Comparison of ENCODE assay signal across 18 mouse cellular contexts in the genomic region with DNA sequence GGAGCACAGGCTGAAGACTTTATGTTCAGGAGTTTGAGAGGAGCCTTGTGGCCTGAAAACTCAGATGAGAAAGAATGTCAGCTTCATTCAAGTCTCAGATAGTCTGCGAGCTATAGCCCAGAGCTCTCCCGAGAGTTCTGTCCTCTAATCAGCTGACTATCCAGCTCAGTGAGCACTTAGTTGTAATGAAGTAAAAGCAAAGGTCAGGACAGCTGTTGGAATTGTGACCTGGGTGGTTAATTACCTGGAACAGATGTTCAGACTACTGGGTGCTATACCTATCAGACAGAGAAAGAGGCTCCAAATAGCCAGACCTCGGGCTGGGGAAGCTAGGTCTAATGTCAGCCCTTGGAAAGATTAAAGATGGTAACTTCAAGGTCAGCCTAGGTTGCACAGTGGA. TPM values are rescaled to one million over a fixed set of nuclear protein-coding genes. Genes with fewer than 3 reads are reported as not detected.
DNase-seq lines count a peak whose midpoint lies in the region; ATAC-seq and TF ChIP-seq lines count a peak whose summit lies in the region.
"Had no signal": no experiment of that assay in that cellular context is flagged by ENCODE, and none has a peak within 500 bp of the region (broad histone marks: within the 10 kb centered on the region; RNA-seq: fewer than 3 reads in every experiment).

No protein-coding gene starts in this region.

- intact Hi-C loops in heart, adult 2 months (cut with DNase I) = no loop called here
- intact Hi-C loops in heart, postnatal 25 days (cut with DNase I) = no loop called here

- TF ChIP-seq POLR2A in heart, adult 2 months (IDR thresholded peaks at IDR 0.05; ENCODE audit: insufficient read depth, low read depth, low read length) = no peak
- TF ChIP-seq POLR2A in MEL (IDR thresholded peaks at IDR 0.05; ENCODE audit: control insufficient read depth in 1 of 2, insufficient read depth in 1 of 2, low read depth in 1 of 2, low read length in 2 of 2, poor library complexity in 1 of 2) = no peak
- no peak for TF ChIP-seq POLR2A in lung, adult 2 months (IDR thresholded peaks at IDR 0.05; ENCODE audit: borderline replicate concordance, extremely low read depth, low read depth, low read length)

- no peak overlapping the region for H3K4me2 ChIP-seq in kidney, embryonic 14.5 days (replicated peaks; ENCODE audit: low read depth, low read length)
- no peak overlapping the region for H3K4me2 ChIP-seq in kidney, postnatal 0 days (ENCODE audit: low read length)
- H3K4me2 ChIP-seq: embryonic facial prominence, embryonic 13.5 days; hindbrain, embryonic 15.5 days; limb, embryonic 15.5 days; midbrain, embryonic 13.5 days had no signal

- 44% methylated on average over 3 of the region's 3 CpGs for WGBS in heart, adult 2 months
- WGBS in kidney, embryonic 14.5 days = 33% methylated on average over 3 of the region's 3 CpGs
- WGBS in kidney, postnatal 0 days = 28% methylated on average over 3 of the region's 3 CpGs
- WGBS in lung, adult 2 months = 71% methylated on average over 3 of the region's 3 CpGs

- no peak for TF ChIP-seq EP300 in heart, adult 2 months (IDR thresholded peaks at IDR 0.05; ENCODE audit: insufficient read depth, low read depth, low read length)
- TF ChIP-seq EP300 in MEL (IDR thresholded peaks at IDR 0.05; ENCODE audit: low read depth in 1 of 2, low read length in 2 of 2) = no peak

- H3K9me3 ChIP-seq in kidney, embryonic 14.5 days (ENCODE audit: control insufficient read depth, low read length) = no peaks in the 10 kb centered on the region
- no peaks in the 10 kb centered on the region for H3K9me3 ChIP-seq in MEL (replicated peaks; ENCODE audit: insufficient read depth, low read length)
- H3K9me3 ChIP-seq in kidney, postnatal 0 days (replicated peaks; ENCODE audit: low read length) = no peaks in the 10 kb centered on the region
- H3K9me3 ChIP-seq: embryonic facial prominence, embryonic 13.5 days; hindbrain, embryonic 15.5 days; limb, embryonic 15.5 days; midbrain, embryonic 13.5 days had no signal

- H3K27ac ChIP-seq in heart, adult 2 months = peak overlapping the region; percentile 97
- no peak overlapping the region for H3K27ac ChIP-seq in kidney, embryonic 14.5 days (ENCODE audit: low read depth, low read length)
- no peak overlapping the region for H3K27ac ChIP-seq in MEL (ENCODE audit: control insufficient read depth, low read depth, low read length)
- H3K27ac ChIP-seq in kidney, postnatal 0 days = no peak overlapping the region
- H3K27ac ChIP-seq: embryonic facial prominence, embryonic 13.5 days; hindbrain, embryonic 15.5 days; limb, embryonic 15.5 days; midbrain, embryonic 13.5 days had no signal

- ATAC-seq in kidney, embryonic 14.5 days (ENCODE audit: low FRiP score, low TSS enrichment) = no peak
- ATAC-seq in kidney, postnatal 0 days (replicated peaks; ENCODE audit: low FRiP score, low read depth) = peak; percentile 36; the same call in 1 of the 2 replicates
- ATAC-seq: liver, postnatal 0 days; midbrain, embryonic 13.5 days; Patski had no signal

- no peak overlapping the region for H3K9ac ChIP-seq in heart, adult 2 months (ENCODE audit: low read depth, low read length)
- H3K9ac ChIP-seq in kidney, embryonic 14.5 days (ENCODE audit: low read depth, low read length) = no peak overlapping the region
- H3K9ac ChIP-seq in MEL (ENCODE audit: control insufficient read depth, low read depth, low read length, poor library complexity, severe bottlenecking) = no peak overlapping the region
- no peak overlapping the region for H3K9ac ChIP-seq in kidney, postnatal 0 days (ENCODE audit: low read depth, low read length)
- H3K9ac ChIP-seq: embryonic facial prominence, embryonic 13.5 days; hindbrain, embryonic 15.5 days; limb, embryonic 15.5 days; liver, postnatal 0 days; midbrain, embryonic 13.5 days had no signal

- no peak for DNase-seq in heart, adult 2 months
- no peak for DNase-seq in heart, postnatal 25 days (ENCODE audit: low spot score)
- peak; percentile 73 for DNase-seq in kidney, adult 11 months
- DNase-seq in MEL (ENCODE audit: low read depth, low spot score) = peak; percentile 13
- DNase-seq in kidney, postnatal 0 days (ENCODE audit: low spot score) = peak; percentile 31
- DNase-seq in lung, adult 2 months = no peak
- DNase-seq in cerebellum, postnatal 4 days (ENCODE audit: low spot score in 2 of 2) = no peak
- DNase-seq: cerebellum, adult 11-12 months; liver, postnatal 0 days; lung, postnatal 4 days; thymus, adult 18-20 months had no signal

- TF ChIP-seq CTCF in heart, adult 2 months (IDR thresholded peaks at IDR 0.05) = no peak
- no peak for TF ChIP-seq CTCF in MEL (IDR thresholded peaks at IDR 0.05 in 2 of 3, conservative IDR thresholded peaks at IDR 0.05 in 1 of 3; ENCODE audit: control insufficient read depth in 1 of 3, insufficient read depth in 1 of 3, low read depth in 2 of 3, low read length in 3 of 3, poor library complexity in 1 of 3, severe bottlenecking in 1 of 3)
- no peak for TF ChIP-seq CTCF in kidney, postnatal 0 days (IDR thresholded peaks at IDR 0.05; ENCODE audit: low read depth)
- no peak for TF ChIP-seq CTCF in lung, adult 2 months (IDR thresholded peaks at IDR 0.05; ENCODE audit: insufficient read depth, low read length)

- no peaks in the 10 kb centered on the region for H3K27me3 ChIP-seq in heart, adult 2 months (ENCODE audit: control insufficient read depth, insufficient read depth, low read length)
- H3K27me3 ChIP-seq in kidney, embryonic 14.5 days (ENCODE audit: control insufficient read depth, insufficient read depth, low read length) = no peaks in the 10 kb centered on the region
- H3K27me3 ChIP-seq in MEL (ENCODE audit: control insufficient read depth in 1 of 2, insufficient read depth in 2 of 2, low read length in 2 of 2) = no peaks in the 10 kb centered on the region
- no peaks in the 10 kb centered on the region for H3K27me3 ChIP-seq in kidney, postnatal 0 days (ENCODE audit: insufficient read depth, low read length)
- H3K27me3 ChIP-seq: embryonic facial prominence, embryonic 13.5 days; hindbrain, embryonic 15.5 days; limb, embryonic 15.5 days; midbrain, embryonic 13.5 days; Patski had no signal

- no peak overlapping the region for H3K4me3 ChIP-seq in heart, adult 2 months
- no peak overlapping the region for H3K4me3 ChIP-seq in kidney, embryonic 14.5 days (ENCODE audit: low read length)
- H3K4me3 ChIP-seq in MEL (ENCODE audit: control insufficient read depth in 1 of 2, insufficient read depth in 1 of 2, low read depth in 2 of 2, low read length in 2 of 2) = no peak overlapping the region
- H3K4me3 ChIP-seq in kidney, postnatal 0 days (replicated peaks; ENCODE audit: low read depth, low read length) = no peak overlapping the region
- H3K4me3 ChIP-seq in lung, adult 2 months (replicated peaks; ENCODE audit: extremely low read depth, low read depth, low read length) = no peak overlapping the region
- H3K4me3 ChIP-seq: embryonic facial prominence, embryonic 13.5 days; hindbrain, embryonic 15.5 days; limb, embryonic 15.5 days; midbrain, embryonic 13.5 days had no signal

- H3K79me2 ChIP-seq in heart, adult 2 months (replicated peaks; ENCODE audit: control insufficient read depth, insufficient read depth, low read length) = peaks cover 4% of the 10 kb centered on the region; the same call in 1 of the 2 replicates
- peaks cover 48% of the 10 kb centered on the region for H3K79me2 ChIP-seq in MEL (ENCODE audit: control insufficient read depth, insufficient read depth, low read length, poor library complexity)

- peaks cover 23% of the 10 kb centered on the region for H3K4me1 ChIP-seq in heart, adult 2 months (ENCODE audit: control insufficient read depth, insufficient read depth, low read length)
- peaks cover 42% of the 10 kb centered on the region for H3K4me1 ChIP-seq in kidney, embryonic 14.5 days (ENCODE audit: control insufficient read depth, insufficient read depth, low read length)
- H3K4me1 ChIP-seq in MEL (ENCODE audit: control insufficient read depth in 1 of 2, insufficient read depth in 2 of 2, low read length in 2 of 2) = peaks cover 2 to 34% of the 10 kb centered on the region in 2 experiments
- H3K4me1 ChIP-seq in kidney, postnatal 0 days (replicated peaks; ENCODE audit: insufficient read depth, low read length) = peaks cover 30% of the 10 kb centered on the region
- peaks cover 21% of the 10 kb centered on the region for H3K4me1 ChIP-seq in lung, adult 2 months (ENCODE audit: control insufficient read depth, insufficient read depth, low read length)

- TF ChIP-seq RAD21 in MEL (IDR thresholded peaks at IDR 0.05; ENCODE audit: low read depth, low read length) = no peak

- H3K36me3 ChIP-seq in heart, adult 2 months (ENCODE audit: control insufficient read depth, insufficient read depth, low read length) = peaks cover 44% of the 10 kb centered on the region
- peaks cover 82% of the 10 kb centered on the region for H3K36me3 ChIP-seq in kidney, embryonic 14.5 days (ENCODE audit: control insufficient read depth, insufficient read depth, low read length)
- peaks cover 22 to 46% of the 10 kb centered on the region in 2 experiments for H3K36me3 ChIP-seq in MEL (ENCODE audit: control insufficient read depth in 1 of 2, insufficient read depth in 2 of 2, low read length in 2 of 2)
- H3K36me3 ChIP-seq in kidney, postnatal 0 days (ENCODE audit: insufficient read depth, low read length) = peaks cover 49% of the 10 kb centered on the region

RNA-seq across cellular contexts. Expression of a gene that starts 7.8 kb away (rescaled TPM):
- 1,000 to 10,000 TPM; 1,073 to 1,081 TPM for total RNA-seq in heart, adult 2 months (2021)
- polyA plus RNA-seq in heart, adult 2 months (2012; rRNA removed) = 1,773 and 1,838 TPM in 2 replicates
- 1,000 to 10,000 TPM; 1,181 to 1,232 TPM for total RNA-seq in heart, postnatal 25 days (2021)
- polyA plus RNA-seq in kidney, embryonic 14.5 days (2014; fragmentation: Nextera tagmentation; extraction: Ambion mirVana) = 879 and 1,230 TPM in 2 replicates
- 710 and 1,836 TPM in 2 replicates for total RNA-seq in MEL (2012; rRNA removed)
- 1,000 to 10,000 TPM in 1 of 2 experiments, 10 to 100 TPM in 1; 71.6 to 2,746 TPM for polyA plus RNA-seq in MEL (2012; ENCODE audit: insufficient read depth in 1 of 2, insufficient read length in 2 of 2, low read depth in 1 of 2, low replicate concordance in 2 of 2, missing spikeins in 1 of 2)
- 647 and 692 TPM in 2 replicates for polyA plus RNA-seq in kidney, postnatal 0 days (2015; fragmentation: Nextera tagmentation; extraction: Ambion mirVana)
- 559 and 708 TPM in 2 replicates for polyA plus RNA-seq in lung, adult 2 months (2012; rRNA removed)

RNA-seq across cellular contexts. Expression of a gene that starts 16.0 kb away (rescaled TPM):
- total RNA-seq in heart, adult 2 months (2021) = not detected
- 0.26 and 1.3 TPM in 2 replicates for polyA plus RNA-seq in heart, adult 2 months (2012; rRNA removed)
- not detected for total RNA-seq in heart, postnatal 25 days (2021)
- polyA plus RNA-seq in kidney, embryonic 14.5 days (2014; fragmentation: Nextera tagmentation; extraction: Ambion mirVana) = 0.66 TPM in 2 replicates
- not detected in 2 replicates for total RNA-seq in MEL (2012; rRNA removed)
- polyA plus RNA-seq in MEL (2012; ENCODE audit: insufficient read depth in 1 of 2, insufficient read length in 2 of 2, low read depth in 1 of 2, low replicate concordance in 2 of 2, missing spikeins in 1 of 2) = under 1 TPM in 1 of 2 experiments, not detected in 1; 0.04 TPM
- 1.2 and 1.4 TPM in 2 replicates for polyA plus RNA-seq in kidney, postnatal 0 days (2015; fragmentation: Nextera tagmentation; extraction: Ambion mirVana)
- polyA plus RNA-seq in lung, adult 2 months (2012; rRNA removed) = 113 and 115 TPM in 2 replicates
- total RNA-seq: common myeloid progenitor, adult 5-6 weeks had no signal

RNA-seq across cellular contexts. Expression of a gene that starts 46.9 kb away (rescaled TPM):
- 10 to 100 TPM; 16.4 to 16.5 TPM for total RNA-seq in heart, adult 2 months (2021)
- polyA plus RNA-seq in heart, adult 2 months (2012; rRNA removed) = 24.2 and 40.3 TPM in 2 replicates
- total RNA-seq in heart, postnatal 25 days (2021) = 10 to 100 TPM; 17.9 to 20.2 TPM
- polyA plus RNA-seq in kidney, embryonic 14.5 days (2014; fragmentation: Nextera tagmentation; extraction: Ambion mirVana) = 17.9 and 23.9 TPM in 2 replicates
- 5.9 and 6.4 TPM in 2 replicates for total RNA-seq in MEL (2012; rRNA removed)
- 10 to 100 TPM in 1 of 2 experiments, not detected in 1; 13.8 TPM for polyA plus RNA-seq in MEL (2012; ENCODE audit: insufficient read depth in 1 of 2, insufficient read length in 2 of 2, low read depth in 1 of 2, low replicate concordance in 2 of 2, missing spikeins in 1 of 2)
- polyA plus RNA-seq in kidney, postnatal 0 days (2015; fragmentation: Nextera tagmentation; extraction: Ambion mirVana) = 15.7 and 16.1 TPM in 2 replicates
- polyA plus RNA-seq in lung, adult 2 months (2012; rRNA removed) = 23.5 and 43.6 TPM in 2 replicates

Comparison
In these comparisons a context has a peak if more than half of its experiments do, and no peak if none do; other contexts are left out.
1. DNase-seq: peak in kidney, adult 11 months (single experiment), MEL (single experiment) and kidney, postnatal 0 days (single experiment); none in heart, adult 2 months (0 of 2), heart, postnatal 25 days (single experiment), lung, adult 2 months (single experiment) and cerebellum, postnatal 4 days (0 of 2).
2. RNA of a gene that starts 16.0 kb away (polyA plus RNA-seq): 113 to 115 TPM in lung, adult 2 months; 1.2 to 1.4 TPM in kidney, postnatal 0 days, 0.26 to 1.3 TPM in heart, adult 2 months, 0.66 TPM in kidney, embryonic 14.5 days and 0.04 TPM in MEL; every median in the first group is over 10 times any median in the second.